Mouse (Mus musculus): ENCODE data around the gene Gab2. TPM values are rescaled to one million over a fixed set of nuclear protein-coding genes. Genes with fewer than 3 reads are reported as not detected.

The Gab2 gene
- polyA plus RNA-seq, 1 experiment: 14.6 TPM

- Histone ChIP-seq H3K27ac (ENCODE audit: insufficient read depth, low read depth, low read length) (no peak overlapping the region), H3K4me3 (ENCODE audit: insufficient read depth, low read depth, low read length) (no peak overlapping the region), H3K36me3 (ENCODE audit: control insufficient read depth, insufficient read depth, low read length) (no peaks in the 10 kb centered on the region), H3K27me3 (replicated peaks; ENCODE audit: control insufficient read depth, insufficient read depth, low read length) (no peaks in the 10 kb centered on the region), H3K4me1 (ENCODE audit: control insufficient read depth, insufficient read depth, low read length) (no peaks in the 10 kb centered on the region)
- WGBS: 21% methylated on average over 95 of the region's 96 CpGs
- TF ChIP-seq CTCF (conservative IDR thresholded peaks at IDR 0.05; ENCODE audit: insufficient read depth, insufficient read length, low read depth, low read length) (no peak), POLR2A (IDR thresholded peaks at IDR 0.05; ENCODE audit: low read depth, low read length) (no peak)
- DNase-seq: no peak
Observed at GRCm38 (mm10) chr7:97325156-97325985, 244.0 kb downstream of the Gab2 start.

GRCm38 (mm10) chr7:97327376-97327775, 246.0 kb downstream of the Gab2 start:
- no peak for TF ChIP-seq CTCF (conservative IDR thresholded peaks at IDR 0.05; ENCODE audit: insufficient read depth, insufficient read length, low read depth, low read length)
- no peak for TF ChIP-seq POLR2A (IDR thresholded peaks at IDR 0.05; ENCODE audit: low read depth, low read length)

GRCm38 (mm10) chr7:97328891-97329588, 247.7 kb downstream of the Gab2 start:
- H3K36me3 ChIP-seq (ENCODE audit: control insufficient read depth, insufficient read depth, low read length): no peaks in the 10 kb centered on the region
- H3K4me3 ChIP-seq (ENCODE audit: insufficient read depth, low read depth, low read length): no peak overlapping the region
- no peak overlapping the region for H3K27ac ChIP-seq (ENCODE audit: insufficient read depth, low read depth, low read length)
- no peak for DNase-seq
- TF ChIP-seq CTCF (conservative IDR thresholded peaks at IDR 0.05; ENCODE audit: insufficient read depth, insufficient read length, low read depth, low read length) (no peak), POLR2A (IDR thresholded peaks at IDR 0.05; ENCODE audit: low read depth, low read length) (no peak)
- peaks cover 7% of the 10 kb centered on the region; the same call in 1 of the 2 replicates for H3K4me1 ChIP-seq (ENCODE audit: control insufficient read depth, insufficient read depth, low read length)
- H3K27me3 ChIP-seq (replicated peaks; ENCODE audit: control insufficient read depth, insufficient read depth, low read length): no peaks in the 10 kb centered on the region
- WGBS: 64% methylated on average over 13 of the region's 13 CpGs

More at GRCm38 (mm10) chr7:97327376-97327775, 246.0 kb downstream of the Gab2 start:
- WGBS: 95% methylated on average over 4 of the region's 4 CpGs
- Histone ChIP-seq H3K27ac (ENCODE audit: insufficient read depth, low read depth, low read length) (no peak overlapping the region), H3K36me3 (ENCODE audit: control insufficient read depth, insufficient read depth, low read length) (no peaks in the 10 kb centered on the region), H3K27me3 (replicated peaks; ENCODE audit: control insufficient read depth, insufficient read depth, low read length) (no peaks in the 10 kb centered on the region), H3K4me1 (ENCODE audit: control insufficient read depth, insufficient read depth, low read length) (no peaks in the 10 kb centered on the region), H3K4me3 (ENCODE audit: insufficient read depth, low read depth, low read length) (no peak overlapping the region)
- DNase-seq: no peak

- Histone ChIP-seq H3K27me3 (replicated peaks; ENCODE audit: control insufficient read depth, insufficient read depth, low read length) (no peaks in the 10 kb centered on the region), H3K4me3 (ENCODE audit: insufficient read depth, low read depth, low read length) (no peak overlapping the region), H3K27ac (ENCODE audit: insufficient read depth, low read depth, low read length) (no peak overlapping the region), H3K36me3 (ENCODE audit: control insufficient read depth, insufficient read depth, low read length) (no peaks in the 10 kb centered on the region), H3K4me1 (ENCODE audit: control insufficient read depth, insufficient read depth, low read length) (peaks cover 7% of the 10 kb centered on the region; the same call in 1 of the 2 replicates)
- DNase-seq: no peak
- WGBS: 85% methylated on average over 3 of the region's 3 CpGs
- TF ChIP-seq POLR2A (IDR thresholded peaks at IDR 0.05; ENCODE audit: low read depth, low read length) (no peak), CTCF (conservative IDR thresholded peaks at IDR 0.05; ENCODE audit: insufficient read depth, insufficient read length, low read depth, low read length) (no peak)
Observed at GRCm38 (mm10) chr7:97329676-97330075, 248.3 kb downstream of the Gab2 start.

- Histone ChIP-seq H3K27me3 (replicated peaks; ENCODE audit: control insufficient read depth, insufficient read depth, low read length) (no peaks in the 10 kb centered on the region), H3K27ac (ENCODE audit: insufficient read depth, low read depth, low read length) (no peak overlapping the region), H3K36me3 (ENCODE audit: control insufficient read depth, insufficient read depth, low read length) (no peaks in the 10 kb centered on the region), H3K4me3 (ENCODE audit: insufficient read depth, low read depth, low read length) (peak overlapping the region; percentile 75), H3K4me1 (ENCODE audit: control insufficient read depth, insufficient read depth, low read length) (peaks cover 7% of the 10 kb centered on the region; the same call in 1 of the 2 replicates)
- TF ChIP-seq POLR2A (IDR thresholded peaks at IDR 0.05; ENCODE audit: low read depth, low read length) (no peak), CTCF (conservative IDR thresholded peaks at IDR 0.05; ENCODE audit: insufficient read depth, insufficient read length, low read depth, low read length) (no peak)
- WGBS: 60% methylated on average over 11 of the region's 11 CpGs
- DNase-seq: no peak
Observed at GRCm38 (mm10) chr7:97330931-97331645, 249.7 kb downstream of the Gab2 start.

- peak; percentile 96 for DNase-seq
- H3K27ac ChIP-seq (ENCODE audit: insufficient read depth, low read depth, low read length): no peak within 1 kb of the TSS
Observed at GRCm38 (mm10) chr7:97331726-97332666, 250.6 kb downstream of the Gab2 start, which contains the start of the genes Usp35 and Kctd21. Gene Usp35 (minus strand): TSS chr7:97332020. Gene Kctd21 (plus strand): TSS chr7:97332327.

More at GRCm38 (mm10) chr7:97331726-97332666, 250.6 kb downstream of the Gab2 start, which contains the start of the genes Usp35 and Kctd21:
- 0 out of 2 replicates have a peak, but pooled peaks have one; percentile 1 for TF ChIP-seq CTCF (conservative IDR thresholded peaks at IDR 0.05; ENCODE audit: insufficient read depth, insufficient read length, low read depth, low read length)
- TF ChIP-seq POLR2A (IDR thresholded peaks at IDR 0.05; ENCODE audit: low read depth, low read length): peak; percentile 4
- WGBS: under 1% methylated on average over 68 of the region's 68 CpGs
- H3K27me3 ChIP-seq (replicated peaks; ENCODE audit: control insufficient read depth, insufficient read depth, low read length): no peaks in the 10 kb centered on the region
- H3K4me3 ChIP-seq (ENCODE audit: insufficient read depth, low read depth, low read length): peak within 1 kb of the TSS; percentile 94
- H3K4me1 ChIP-seq (ENCODE audit: control insufficient read depth, insufficient read depth, low read length): peaks cover 7% of the 10 kb centered on the region; the same call in 1 of the 2 replicates
- H3K36me3 ChIP-seq (ENCODE audit: control insufficient read depth, insufficient read depth, low read length): no peaks in the 10 kb centered on the region

Data from kidney, adult 2 months (tissue).